ENCODE assay signal across 9 mouse cellular contexts in the genomic region with DNA sequence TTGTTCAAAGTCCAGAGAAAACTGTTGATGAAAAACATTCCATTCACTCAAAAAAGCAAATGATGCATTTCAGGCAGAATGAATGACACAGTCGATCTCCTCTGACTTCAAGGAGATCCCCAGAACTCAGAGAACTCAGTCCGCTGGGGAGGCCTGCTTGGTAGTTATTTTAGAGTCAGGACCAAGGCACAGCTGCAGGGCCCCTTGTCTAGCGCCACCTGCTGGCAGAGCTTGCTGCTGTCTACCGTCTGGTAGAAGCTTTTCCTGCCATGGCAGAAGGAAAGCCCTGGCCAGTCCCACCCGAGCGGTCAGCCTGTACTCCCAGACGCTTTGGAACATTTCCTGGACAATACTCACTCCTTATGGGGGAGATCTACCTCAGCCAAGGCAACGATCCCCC. TPM values are rescaled to one million over a fixed set of nuclear protein-coding genes. Genes with fewer than 3 reads are reported as not detected.
DNase-seq lines count a peak whose midpoint lies in the region; ATAC-seq and TF ChIP-seq lines count a peak whose summit lies in the region.
"Had no signal": no experiment of that assay in that cellular context is flagged by ENCODE, and none has a peak within 500 bp of the region (broad histone marks: within the 10 kb centered on the region; RNA-seq: fewer than 3 reads in every experiment).

No protein-coding gene starts in this region.

- no peaks in the 10 kb centered on the region for H3K36me3 ChIP-seq in kidney, postnatal 0 days (ENCODE audit: insufficient read depth, low read length)
- no peaks in the 10 kb centered on the region for H3K36me3 ChIP-seq in liver, postnatal 0 days (replicated peaks; ENCODE audit: insufficient read depth, low read length)
- H3K36me3 ChIP-seq: heart, embryonic 15.5 days had no signal

- H3K4me3 ChIP-seq in kidney, postnatal 0 days (replicated peaks; ENCODE audit: low read depth, low read length), result no peak overlapping the region
- H3K4me3 ChIP-seq in liver, postnatal 0 days (ENCODE audit: low read depth, low read length), result no peak overlapping the region
- H3K4me3 ChIP-seq: heart, embryonic 15.5 days had no signal

- DNase-seq in B cell, adult 2 months, result peak; percentile 91
- peak; percentile 43 for DNase-seq in MEL-GATA-1-ER (ENCODE audit: extremely low read depth, low read depth)
- peak; percentile 90 to 91 for DNase-seq in cerebellum, adult 18-20 months
- peak; percentile 80 for DNase-seq in gastrocnemius, adult 8-10 months (ENCODE audit: low spot score in 2 of 2)
- DNase-seq in kidney, postnatal 0 days (ENCODE audit: low spot score), result peak; percentile 82
- peak; percentile 89 for DNase-seq in liver, postnatal 0 days
- DNase-seq in right cerebral cortex, adult 18-20 months, result peak; percentile 73
- DNase-seq in urinary bladder, postnatal 14 days (ENCODE audit: low spot score), result peak; percentile 92

- peak; percentile 83 for TF ChIP-seq CTCF in kidney, postnatal 0 days (IDR thresholded peaks at IDR 0.05; ENCODE audit: low read depth)
- TF ChIP-seq CTCF in liver, postnatal 0 days (IDR thresholded peaks at IDR 0.05; ENCODE audit: low read depth), result peak; percentile 95

- WGBS in kidney, postnatal 0 days, result 29% methylated on average over 8 of the region's 8 CpGs
- WGBS in liver, postnatal 0 days (ENCODE audit: insufficient replicate concordance), result 23% methylated on average over 8 of the region's 8 CpGs

- no peaks in the 10 kb centered on the region for H3K4me1 ChIP-seq in kidney, postnatal 0 days (replicated peaks; ENCODE audit: insufficient read depth, low read length)
- H3K4me1 ChIP-seq in liver, postnatal 0 days (ENCODE audit: insufficient read depth), result peaks cover 6% of the 10 kb centered on the region; the same call in 1 of the 2 replicates
- H3K4me1 ChIP-seq: heart, embryonic 15.5 days had no signal

- no peaks in the 10 kb centered on the region for H3K27me3 ChIP-seq in kidney, postnatal 0 days (ENCODE audit: insufficient read depth, low read length)
- no peaks in the 10 kb centered on the region for H3K27me3 ChIP-seq in liver, postnatal 0 days (ENCODE audit: insufficient read depth, low read length)
- H3K27me3 ChIP-seq: heart, embryonic 15.5 days had no signal

- no peaks in the 10 kb centered on the region for H3K9me3 ChIP-seq in kidney, postnatal 0 days (replicated peaks; ENCODE audit: low read length)
- no peaks in the 10 kb centered on the region for H3K9me3 ChIP-seq in liver, postnatal 0 days (ENCODE audit: low read length)
- H3K9me3 ChIP-seq: heart, embryonic 15.5 days had no signal

- no peak for TF ChIP-seq EP300 in liver, postnatal 0 days (IDR thresholded peaks at IDR 0.05; ENCODE audit: low read depth)

- ATAC-seq in kidney, postnatal 0 days (replicated peaks; ENCODE audit: low FRiP score, low read depth), result peak; percentile 50
- ATAC-seq in liver, postnatal 0 days, result 0 out of 2 replicates have a peak, but pooled peaks have one; percentile 31

- H3K9ac ChIP-seq in kidney, postnatal 0 days (ENCODE audit: low read depth, low read length), result no peak overlapping the region
- H3K9ac ChIP-seq in liver, postnatal 0 days (replicated peaks), result no peak overlapping the region
- H3K9ac ChIP-seq: heart, embryonic 15.5 days had no signal

- no peak overlapping the region for H3K27ac ChIP-seq in kidney, postnatal 0 days
- H3K27ac ChIP-seq in liver, postnatal 0 days (ENCODE audit: low read depth), result no peak overlapping the region
- H3K27ac ChIP-seq: heart, embryonic 15.5 days had no signal

- no peak overlapping the region for H3K4me2 ChIP-seq in kidney, postnatal 0 days (ENCODE audit: low read length)
- no peak overlapping the region for H3K4me2 ChIP-seq in liver, postnatal 0 days (ENCODE audit: low read depth, low read length)
- H3K4me2 ChIP-seq: heart, embryonic 15.5 days had no signal

RNA-seq across cellular contexts. Expression of gene Pttg1ip, which starts 14.9 kb away (rescaled TPM):
- total RNA-seq in gastrocnemius, adult 8-10 months (2022), result 10 to 100 TPM; 15.4 to 30.1 (median 25.8) TPM
- polyA plus RNA-seq in kidney, postnatal 0 days (2015; fragmentation: Nextera tagmentation; extraction: Ambion mirVana), result 210 and 216 TPM in 2 replicates
- 126 and 129 TPM in 2 replicates for polyA plus RNA-seq in liver, postnatal 0 days (2015; fragmentation: Nextera tagmentation; extraction: Ambion mirVana)

RNA-seq across cellular contexts. Expression of gene Itgb2, which starts 36.6 kb away (rescaled TPM):
- under 1 TPM; 0.48 to 0.99 (median 0.88) TPM for total RNA-seq in gastrocnemius, adult 8-10 months (2022)
- polyA plus RNA-seq in kidney, postnatal 0 days (2015; fragmentation: Nextera tagmentation; extraction: Ambion mirVana), result 1.4 and 1.6 TPM in 2 replicates
- 18.7 and 23.1 TPM in 2 replicates for polyA plus RNA-seq in liver, postnatal 0 days (2015; fragmentation: Nextera tagmentation; extraction: Ambion mirVana)

RNA-seq across cellular contexts. Expression of gene Sumo3, which starts 39.2 kb away (rescaled TPM):
- 10 to 100 TPM; 38.7 to 59.9 (median 41.6) TPM for total RNA-seq in gastrocnemius, adult 8-10 months (2022)
- polyA plus RNA-seq in kidney, postnatal 0 days (2015; fragmentation: Nextera tagmentation; extraction: Ambion mirVana), result 313 and 335 TPM in 2 replicates
- 105 and 111 TPM in 2 replicates for polyA plus RNA-seq in liver, postnatal 0 days (2015; fragmentation: Nextera tagmentation; extraction: Ambion mirVana)

RNA-seq across cellular contexts. Expression of gene Gm49325, which starts 39.3 kb away (rescaled TPM):
- 10 to 100 TPM in 2 of 4 experiments, 1 to 10 TPM in 2; 5.7 to 18.3 (median 11.6) TPM for total RNA-seq in gastrocnemius, adult 8-10 months (2022)
- 13.1 and 15.2 TPM in 2 replicates for polyA plus RNA-seq in kidney, postnatal 0 days (2015; fragmentation: Nextera tagmentation; extraction: Ambion mirVana)
- polyA plus RNA-seq in liver, postnatal 0 days (2015; fragmentation: Nextera tagmentation; extraction: Ambion mirVana), result 8.4 and 13.3 TPM in 2 replicates

RNA-seq across cellular contexts. Expression of gene Fam207a, which starts 51.1 kb away (rescaled TPM):
- 1 to 10 TPM; 4.4 to 7.3 (median 5.9) TPM for total RNA-seq in gastrocnemius, adult 8-10 months (2022)
- polyA plus RNA-seq in kidney, postnatal 0 days (2015; fragmentation: Nextera tagmentation; extraction: Ambion mirVana), result 32.7 and 34.1 TPM in 2 replicates
- polyA plus RNA-seq in liver, postnatal 0 days (2015; fragmentation: Nextera tagmentation; extraction: Ambion mirVana), result 14.8 and 15.5 TPM in 2 replicates
